Mouse (Mus musculus): ENCODE data around the gene Gm21170. TPM values are rescaled to one million over a fixed set of nuclear protein-coding genes. Genes with fewer than 3 reads are reported as not detected.
"Not testable (repeated sequence)": the region's sequence is repeated elsewhere in the genome, so short reads cannot be mapped to it uniquely, and the experiment has no call there.

Gene Gm21170
- total RNA-seq (2015; ENCODE audit: low replicate concordance): not detected in 2 replicates
- not detected in 2 replicates for total RNA-seq (2017; ENCODE audit: low replicate concordance)

- not testable (repeated sequence) for ATAC-seq (replicated peaks; ENCODE audit: low FRiP score, poor library complexity, severe bottlenecking)
Observed at GRCm38 (mm10) chrY:47690998-47691397, at the start of gene Gm21170. Gene Gm21170 (minus strand): TSS chrY:47691098.

Other genes starting within 250 kb of the Gm21170 start
- not detected in 2 replicates for gene Gm21256, start 240.1 kb downstream of the Gm21170 start, total RNA-seq (2015; ENCODE audit: low replicate concordance)
- gene Gm21256, start 240.1 kb downstream of the Gm21170 start, total RNA-seq (2017; ENCODE audit: low replicate concordance): not detected in 2 replicates

Measured in erythroid progenitor cell, adult 5-6 weeks (primary cell).